Mouse (Mus musculus) testis, adult 2 months (tissue): ENCODE data around the gene Lipa. TPM values are rescaled to one million over a fixed set of nuclear protein-coding genes. Genes with fewer than 3 reads are reported as not detected.

Experiments used
- H3K27ac ChIP-seq: fragments of 200-500 bp; 2 replicates; pipeline ENCODE4 v1.5.1; 2012; ENCODE audit warnings: low read depth, low read length; ENCODE audit not compliant: control insufficient read depth, insufficient read depth
- H3K27me3 ChIP-seq: fragments of 200-500 bp; 2 replicates; pipeline ENCODE4 v1.6.1; 2012; ENCODE audit warnings: mild to moderate bottlenecking, low read length, moderate library complexity; ENCODE audit not compliant: control insufficient read depth, insufficient read depth
- H3K36me3 ChIP-seq: fragments of 200-500 bp; 2 replicates; pipeline ENCODE4 v1.6.1; 2012; ENCODE audit warnings: mild to moderate bottlenecking, low read length; ENCODE audit not compliant: control insufficient read depth, insufficient read depth
- H3K4me1 ChIP-seq: fragments of 200-500 bp; 2 replicates; pipeline ENCODE4 v1.6.1; 2012; ENCODE audit warnings: low read length; ENCODE audit not compliant: control insufficient read depth, insufficient read depth
- H3K4me3 ChIP-seq: fragments of 200-500 bp; 2 replicates; pipeline ENCODE4 v1.5.1; 2012; ENCODE audit warnings: low read depth, mild to moderate bottlenecking, low read length, moderate library complexity, mixed read lengths; ENCODE audit not compliant: control insufficient read depth
- CTCF ChIP-seq: fragments of 200-500 bp; IDR thresholded peaks from 2 replicates; pipeline ENCODE4 v1.5.1; 2012; ENCODE audit warnings: low read depth, mild to moderate bottlenecking, inconsistent platforms, low read length, moderate library complexity; ENCODE audit not compliant: control insufficient read depth, insufficient read depth, insufficient replicate concordance
- POLR2A ChIP-seq: fragments of 200-500 bp; IDR thresholded peaks from 2 replicates; pipeline ENCODE4 v1.6.1; 2012; ENCODE audit warnings: low read depth, mild to moderate bottlenecking, inconsistent platforms, low read length, moderate library complexity; ENCODE audit not compliant: control insufficient read depth
- polyA plus RNA-seq: library from polyadenylated mRNA; depleted of rRNA; stranded (reverse); fragments of >200 nt; gene quantifications from 2 replicates; pipeline ENCODE4 v1.2.3, GENCODE M21; 2012

Lipa gene
- polyA plus RNA-seq, 1 experiment = 3.8 TPM

DNA sequence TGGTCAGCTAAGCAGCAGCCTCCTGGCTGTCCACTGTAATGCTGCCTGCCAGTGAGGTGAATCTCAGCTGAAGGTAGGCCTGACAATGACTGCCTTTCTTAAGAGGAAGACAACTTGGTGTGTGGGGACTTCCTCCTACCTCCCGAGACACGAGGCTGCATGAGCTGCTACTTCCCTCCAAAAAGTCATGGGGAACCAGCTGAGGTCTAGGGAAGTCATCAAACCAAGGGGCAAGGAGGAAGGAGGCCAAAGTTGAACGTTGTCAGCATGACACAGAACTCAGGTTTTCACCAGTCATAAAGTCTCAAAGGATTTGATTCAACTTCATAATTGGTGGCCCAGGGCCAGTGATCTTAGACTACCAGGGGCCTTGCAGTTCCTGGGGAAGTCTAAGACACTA, 11.6 kb downstream of the Lipa start:
- no peaks in the 10 kb centered on the region for H3K36me3 ChIP-seq
- TF ChIP-seq CTCF (no peak), POLR2A (no peak)
- H3K4me1 ChIP-seq = peaks cover 2% of the 10 kb centered on the region; the same call in 1 of the 2 replicates
- H3K4me3 ChIP-seq = no peak overlapping the region
- H3K27me3 ChIP-seq = no peaks in the 10 kb centered on the region
- no peak overlapping the region for H3K27ac ChIP-seq

GRCm38 (mm10) chr19:34511528-34511927, 15.7 kb downstream of the Lipa start:
- Histone ChIP-seq H3K27ac (no peak overlapping the region), H3K27me3 (no peaks in the 10 kb centered on the region), H3K36me3 (no peaks in the 10 kb centered on the region), H3K4me1 (peaks cover 2% of the 10 kb centered on the region; the same call in 1 of the 2 replicates), H3K4me3 (no peak overlapping the region)
- TF ChIP-seq CTCF = no peak
- TF ChIP-seq POLR2A = no peak

GRCm38 (mm10) chr19:34510717-34511116, 16.6 kb downstream of the Lipa start:
- Histone ChIP-seq H3K36me3 (no peaks in the 10 kb centered on the region), H3K27me3 (no peaks in the 10 kb centered on the region), H3K4me3 (no peak overlapping the region), H3K27ac (no peak overlapping the region), H3K4me1 (peaks cover 2% of the 10 kb centered on the region; the same call in 1 of the 2 replicates)
- no peak for TF ChIP-seq POLR2A
- no peak for TF ChIP-seq CTCF

GRCm38 (mm10) chr19:34505161-34505721, 22.0 kb downstream of the Lipa start:
- Histone ChIP-seq H3K27ac (no peak overlapping the region), H3K36me3 (no peaks in the 10 kb centered on the region), H3K27me3 (no peaks in the 10 kb centered on the region), H3K4me3 (no peak overlapping the region), H3K4me1 (no peaks in the 10 kb centered on the region)
- TF ChIP-seq CTCF = no peak
- TF ChIP-seq POLR2A = no peak

DNA sequence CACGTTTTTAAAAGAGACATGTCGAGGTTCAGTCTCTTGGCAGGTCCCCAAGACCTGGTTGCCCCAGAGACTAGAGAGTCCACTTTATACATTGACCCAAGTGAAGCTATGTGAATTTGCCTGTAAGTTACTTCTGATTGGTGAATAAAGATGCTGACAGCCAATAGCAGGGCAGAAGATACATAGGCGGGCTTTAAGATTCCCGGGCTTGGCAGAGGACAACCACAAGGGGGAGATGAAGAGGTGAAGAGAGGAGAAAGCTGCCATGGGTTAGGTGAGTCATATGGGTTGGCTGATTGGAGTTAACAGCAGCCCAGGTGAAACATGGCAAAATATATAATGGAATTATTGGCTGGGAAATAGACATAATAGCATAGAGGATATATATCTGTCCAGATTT, 26.5 kb downstream of the Lipa start:
- no peak for TF ChIP-seq POLR2A
- no peak for TF ChIP-seq CTCF
- Histone ChIP-seq H3K36me3 (no peaks in the 10 kb centered on the region), H3K27me3 (no peaks in the 10 kb centered on the region), H3K4me1 (no peaks in the 10 kb centered on the region), H3K27ac (no peak overlapping the region), H3K4me3 (no peak overlapping the region)

- TF ChIP-seq POLR2A (no peak), CTCF (no peak)
- Histone ChIP-seq H3K36me3 (no peaks in the 10 kb centered on the region), H3K27me3 (no peaks in the 10 kb centered on the region), H3K4me1 (no peaks in the 10 kb centered on the region), H3K27ac (no peak overlapping the region), H3K4me3 (no peak overlapping the region)
Measured at GRCm38 (mm10) chr19:34496353-34496752, 30.9 kb downstream of the Lipa start.

DNA sequence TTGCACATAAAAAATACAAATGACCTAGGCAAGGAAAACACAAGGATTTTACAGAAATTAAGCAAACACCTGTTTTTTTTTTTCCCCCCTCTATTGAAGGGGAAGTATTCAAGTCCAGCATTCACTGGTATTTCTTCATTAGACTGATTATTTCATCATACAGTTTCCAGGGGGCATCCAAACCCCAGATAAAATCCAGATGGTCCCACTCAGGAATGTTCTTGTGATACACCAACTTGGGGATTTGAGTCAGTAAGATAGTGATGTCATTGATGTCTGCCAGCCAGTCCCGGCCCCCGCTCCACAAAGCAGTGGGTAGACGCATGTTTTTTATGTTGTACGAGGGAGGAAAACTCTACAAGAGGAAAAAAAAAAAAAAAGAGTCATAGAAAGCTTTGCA, 33.4 kb downstream of the Lipa start:
- H3K4me1 ChIP-seq = no peaks in the 10 kb centered on the region
- no peak for TF ChIP-seq CTCF
- no peak for TF ChIP-seq POLR2A
- H3K27me3 ChIP-seq = no peaks in the 10 kb centered on the region
- no peaks in the 10 kb centered on the region for H3K36me3 ChIP-seq
- H3K4me3 ChIP-seq = no peak overlapping the region
- H3K27ac ChIP-seq = no peak overlapping the region
